Comparison of ENCODE assay signal across 8 mouse cellular contexts in the genomic region with DNA sequence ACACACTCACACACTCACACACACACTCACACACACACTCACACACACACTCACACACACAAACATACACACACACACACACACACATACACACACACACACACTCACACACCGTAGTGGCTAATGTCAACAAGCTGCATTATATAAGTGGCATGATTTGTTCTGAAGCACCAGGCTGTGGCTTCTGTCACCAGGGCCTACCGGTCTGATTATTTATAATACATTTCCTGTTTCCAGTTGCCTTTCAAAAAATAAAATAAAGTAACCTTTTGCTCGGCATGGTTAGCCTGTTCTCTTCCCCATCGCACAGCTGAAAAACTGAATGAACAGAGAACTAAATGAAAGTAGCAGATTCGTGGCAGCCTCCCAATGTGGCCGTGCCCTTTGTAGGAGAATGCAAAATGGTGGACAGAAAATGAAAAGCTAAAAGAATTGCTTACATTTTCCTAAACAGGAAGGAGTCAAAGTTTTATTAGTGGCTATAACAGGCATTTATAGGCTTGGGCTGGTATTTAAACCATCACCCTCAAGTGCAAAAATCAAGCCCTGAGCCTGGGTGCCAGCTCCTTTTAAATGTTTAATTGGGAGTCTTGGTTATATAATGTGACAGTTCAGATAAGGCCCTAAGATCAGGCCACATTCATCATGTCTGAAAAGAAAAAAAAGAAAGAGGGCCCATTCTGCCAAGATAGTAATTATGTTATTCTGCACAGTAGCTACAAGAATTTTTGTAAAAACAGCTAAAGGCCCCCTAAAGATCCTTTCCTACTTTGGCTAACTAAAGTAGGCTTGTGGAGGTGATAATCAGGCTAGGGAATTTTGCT. TPM values are rescaled to one million over a fixed set of nuclear protein-coding genes. Genes with fewer than 3 reads are reported as not detected.
DNase-seq lines count a peak whose midpoint lies in the region; ATAC-seq and TF ChIP-seq lines count a peak whose summit lies in the region.

No protein-coding gene starts in this region.

- intact Hi-C loops in heart, adult 2 months (cut with DNase I) = loop anchor here (2.0 kb wide), 2 partner anchors 36 to 276 kb away; no protein-coding TSS in a partner anchor
- intact Hi-C loops in gastrocnemius, postnatal 14 days (cut with DNase I; ENCODE audit: low total_unique reads) = no loop called here

- peak overlapping the region; percentile 96 for H3K27ac ChIP-seq in heart, adult 2 months
- peak overlapping the region; percentile 12; the same call in 1 of the 2 replicates for H3K27ac ChIP-seq in embryonic facial prominence, embryonic 12.5 days
- H3K27ac ChIP-seq in lung, postnatal 0 days (ENCODE audit: low read length) = peak overlapping the region; percentile 71

- peak overlapping the region; percentile 58 for H3K9ac ChIP-seq in heart, adult 2 months (ENCODE audit: low read depth, low read length)
- 0 out of 2 replicates have a peak overlapping the region, but pooled peaks have one; percentile 94 for H3K9ac ChIP-seq in embryonic facial prominence, embryonic 12.5 days
- no peak overlapping the region for H3K9ac ChIP-seq in lung, postnatal 0 days (replicated peaks; ENCODE audit: low read depth)

- peaks cover 3% of the 10 kb centered on the region for H3K79me2 ChIP-seq in heart, adult 2 months (replicated peaks; ENCODE audit: control insufficient read depth, insufficient read depth, low read length)

- no peak for ATAC-seq in embryonic facial prominence, embryonic 12.5 days (ENCODE audit: insufficient number of reproducible peaks, insufficient read depth, low FRiP score, low TSS enrichment)
- no peak for ATAC-seq in lung, postnatal 0 days

- no peak for TF ChIP-seq POLR2A in heart, adult 2 months (IDR thresholded peaks at IDR 0.05; ENCODE audit: insufficient read depth, low read depth, low read length)

- H3K9me3 ChIP-seq in embryonic facial prominence, embryonic 12.5 days = no peaks in the 10 kb centered on the region
- H3K9me3 ChIP-seq in lung, postnatal 0 days (ENCODE audit: low read length) = no peaks in the 10 kb centered on the region

- peaks cover 20% of the 10 kb centered on the region for H3K4me1 ChIP-seq in heart, adult 2 months (ENCODE audit: control insufficient read depth, insufficient read depth, low read length)
- peaks cover 28% of the 10 kb centered on the region for H3K4me1 ChIP-seq in embryonic facial prominence, embryonic 12.5 days
- H3K4me1 ChIP-seq in lung, postnatal 0 days (ENCODE audit: insufficient read depth, low read depth, low read length) = 0 out of 2 replicates have a peak, but pooled peaks cover 3% of the 10 kb centered on the region

- WGBS in heart, adult 2 months = 7% methylated on average over 6 of the region's 6 CpGs
- 56% methylated on average over 6 of the region's 6 CpGs for WGBS in embryonic facial prominence, embryonic 12.5 days
- WGBS in lung, postnatal 0 days = 27% methylated on average over 6 of the region's 6 CpGs

- DNase-seq in heart, adult 2 months = no peak
- DNase-seq in heart, postnatal 4 days = no peak
- peak; percentile 1 for DNase-seq in hindlimb bud, embryonic 11.5 days (ENCODE audit: extremely low spot score, low read depth, low spot score)
- no peak for DNase-seq in lung, postnatal 0 days (ENCODE audit: low spot score)
- no peak for DNase-seq in right cerebral cortex, postnatal 4 days
- no peak for DNase-seq in gastrocnemius, postnatal 14 days
- no peak for DNase-seq in thymus, postnatal 4 days

- no peak for TF ChIP-seq EP300 in heart, adult 2 months (IDR thresholded peaks at IDR 0.05; ENCODE audit: insufficient read depth, low read depth, low read length)
- TF ChIP-seq EP300 in lung, postnatal 0 days (IDR thresholded peaks at IDR 0.05) = no peak

- H3K4me3 ChIP-seq in heart, adult 2 months = peak overlapping the region; percentile 84
- peak overlapping the region; percentile 87 for H3K4me3 ChIP-seq in embryonic facial prominence, embryonic 12.5 days
- peak overlapping the region; percentile 69 for H3K4me3 ChIP-seq in lung, postnatal 0 days (ENCODE audit: low read depth, low read length)

- H3K4me2 ChIP-seq in embryonic facial prominence, embryonic 12.5 days (replicated peaks) = peak overlapping the region; percentile 67
- H3K4me2 ChIP-seq in lung, postnatal 0 days (replicated peaks; ENCODE audit: low read depth, low read length) = peak overlapping the region; percentile 75

- no peak for TF ChIP-seq CTCF in heart, adult 2 months (IDR thresholded peaks at IDR 0.05)
- TF ChIP-seq CTCF in lung, postnatal 0 days (IDR thresholded peaks at IDR 0.05) = no peak

- H3K27me3 ChIP-seq in heart, adult 2 months (ENCODE audit: control insufficient read depth, insufficient read depth, low read length) = no peaks in the 10 kb centered on the region
- H3K27me3 ChIP-seq in embryonic facial prominence, embryonic 12.5 days = no peaks in the 10 kb centered on the region
- H3K27me3 ChIP-seq in lung, postnatal 0 days (replicated peaks; ENCODE audit: insufficient read depth, low read length) = 0 out of 2 replicates have a peak, but pooled peaks cover 3% of the 10 kb centered on the region

- peaks cover 32% of the 10 kb centered on the region for H3K36me3 ChIP-seq in heart, adult 2 months (ENCODE audit: control insufficient read depth, insufficient read depth, low read length)
- H3K36me3 ChIP-seq in embryonic facial prominence, embryonic 12.5 days = peaks cover 19% of the 10 kb centered on the region
- no peaks in the 10 kb centered on the region for H3K36me3 ChIP-seq in lung, postnatal 0 days (ENCODE audit: insufficient read depth, low read length)

RNA-seq across cellular contexts. Expression of gene Trib2, which starts 4.4 kb away (rescaled TPM):
- total RNA-seq in heart, adult 2 months (2021) = 10 to 100 TPM; 20.4 to 32.7 TPM
- polyA plus RNA-seq in heart, adult 2 months (2012; rRNA removed) = 15.4 and 22.7 TPM in 2 replicates
- total RNA-seq in heart, postnatal 4 days (2021) = 10 to 100 TPM; 73.6 to 83.6 TPM
- polyA plus RNA-seq in embryonic facial prominence, embryonic 12.5 days (2016; fragmentation: Nextera tagmentation; extraction: Ambion mirVana) = 60.2 and 66.4 TPM in 2 replicates
- polyA plus RNA-seq in lung, postnatal 0 days (2015; fragmentation: Nextera tagmentation; extraction: Ambion mirVana) = 36.4 and 42.0 TPM in 2 replicates
- 10 to 100 TPM; 14.2 to 23.0 TPM for total RNA-seq in gastrocnemius, postnatal 14 days (2021)

Comparison
In these comparisons a context has a peak if more than half of its experiments do, and no peak if none do; other contexts are left out.
1. H3K27ac ChIP-seq: peak in every context shown above with its lines; median percentile 96 in heart, adult 2 months; 71 in lung, postnatal 0 days; 12 in embryonic facial prominence, embryonic 12.5 days.